Mouse (Mus musculus) midbrain, embryonic 10.5 days (tissue): ENCODE data around the gene Ciao1. TPM values are rescaled to one million over a fixed set of nuclear protein-coding genes. Genes with fewer than 3 reads are reported as not detected.

Experiments used
- DNase-seq: peaks from one replicate; pipeline ENCODE4 v3.0.0-alpha.2; 2017; ENCODE audit warnings: low spot score
- H3K27ac ChIP-seq: fragments of 300-500 bp; sonication (generic); replicated peaks from 2 replicates; pipeline ENCODE4 v1.5.1; 2016; ENCODE audit warnings: mild to moderate bottlenecking
- H3K27me3 ChIP-seq: fragments of 300-500 bp; sonication (generic); 2 replicates; pipeline ENCODE4 v1.6.1; 2016; ENCODE audit warnings: low read depth, mild to moderate bottlenecking; ENCODE audit not compliant: poor library complexity, severe bottlenecking
- H3K36me3 ChIP-seq: fragments of 300-500 bp; sonication (generic); 2 replicates; pipeline ENCODE4 v1.6.1; 2016; ENCODE audit warnings: mild to moderate bottlenecking, moderate library complexity
- H3K4me1 ChIP-seq: fragments of 300-500 bp; sonication (generic); 2 replicates; pipeline ENCODE4 v1.6.1; 2016
- H3K4me3 ChIP-seq: fragments of 300-500 bp; sonication (generic); 2 replicates; pipeline ENCODE4 v1.5.1; 2016; ENCODE audit warnings: mild to moderate bottlenecking, moderate library complexity
- H3K9me3 ChIP-seq: fragments of 300-500 bp; sonication (generic); replicated peaks from 2 replicates; pipeline ENCODE4 v1.6.1; 2016; ENCODE audit warnings: mild to moderate bottlenecking
- WGBS: fragments of 180-500 bp; shearing (Covaris S2); methylation state at CpG from one replicate; pipeline ENCODE4 v1.1.7; 2016; 5-methylcytosine and 5-hydroxymethylcytosine counted together
- polyA plus RNA-seq: library from polyadenylated mRNA; unstranded; fragments of >200 nt; fragmentation: Nextera tagmentation; extraction: Ambion mirVana; gene quantifications from 2 replicates; pipeline ENCODE4 v1.2.1, GENCODE M21; 2016

Ciao1 gene
- polyA plus RNA-seq, 1 experiment from 2014 or later = 46.3 TPM

DNA sequence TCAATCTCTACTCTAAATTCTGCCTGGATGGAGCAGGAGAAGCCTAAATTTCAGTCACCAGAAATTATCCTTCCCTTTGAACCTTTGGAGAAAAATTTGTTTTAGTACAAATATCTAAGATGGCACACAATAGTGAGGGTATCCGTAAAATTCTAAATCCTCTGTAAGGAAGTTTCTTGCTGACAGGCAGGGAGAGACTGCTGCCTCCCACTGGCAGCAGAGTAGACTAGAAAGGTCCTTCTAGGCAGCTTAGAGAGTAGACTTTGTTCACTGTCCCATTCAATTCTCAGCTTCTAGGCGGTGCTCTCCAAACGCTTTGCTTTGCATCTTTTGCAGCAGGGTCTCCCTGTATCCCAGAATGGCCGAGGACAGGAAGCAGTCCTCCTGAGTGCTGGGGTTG is 20.2 kb upstream of the Ciao1 start:
- WGBS = 39% methylated on average over 4 of the region's 4 CpGs
- no peaks in the 10 kb centered on the region for H3K27me3 ChIP-seq
- no peak overlapping the region for H3K4me3 ChIP-seq
- peaks cover 5% of the 10 kb centered on the region for H3K36me3 ChIP-seq
- peaks cover 14% of the 10 kb centered on the region for H3K4me1 ChIP-seq
- H3K27ac ChIP-seq = no peak overlapping the region
- DNase-seq = no peak
- H3K9me3 ChIP-seq = no peaks in the 10 kb centered on the region

DNA sequence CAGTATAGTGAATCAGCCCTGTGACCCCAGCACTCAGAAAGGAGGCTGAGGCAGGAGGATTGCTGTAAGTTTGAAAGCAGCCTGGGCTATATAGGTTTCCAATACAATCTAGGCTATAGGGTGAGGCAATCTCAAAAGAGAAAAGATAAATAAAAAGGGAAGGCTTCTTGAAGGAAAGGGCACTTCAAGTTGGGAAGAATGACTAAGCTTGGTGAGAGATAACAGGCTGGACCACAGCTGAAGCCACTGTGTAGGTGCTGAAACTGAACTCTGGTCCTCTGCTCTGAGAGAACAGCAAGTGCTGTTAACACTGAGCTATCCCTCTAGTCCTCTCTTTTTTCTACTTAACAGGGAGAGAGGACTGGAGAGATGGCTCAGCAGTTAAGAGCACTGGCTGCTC is 14.9 kb upstream of the Ciao1 start:
- no peak for DNase-seq
- H3K4me1 ChIP-seq = no peaks in the 10 kb centered on the region
- H3K9me3 ChIP-seq = no peaks in the 10 kb centered on the region
- peaks cover 27% of the 10 kb centered on the region for H3K36me3 ChIP-seq
- H3K4me3 ChIP-seq = no peak overlapping the region
- H3K27ac ChIP-seq = no peak overlapping the region
- no peaks in the 10 kb centered on the region for H3K27me3 ChIP-seq

DNA sequence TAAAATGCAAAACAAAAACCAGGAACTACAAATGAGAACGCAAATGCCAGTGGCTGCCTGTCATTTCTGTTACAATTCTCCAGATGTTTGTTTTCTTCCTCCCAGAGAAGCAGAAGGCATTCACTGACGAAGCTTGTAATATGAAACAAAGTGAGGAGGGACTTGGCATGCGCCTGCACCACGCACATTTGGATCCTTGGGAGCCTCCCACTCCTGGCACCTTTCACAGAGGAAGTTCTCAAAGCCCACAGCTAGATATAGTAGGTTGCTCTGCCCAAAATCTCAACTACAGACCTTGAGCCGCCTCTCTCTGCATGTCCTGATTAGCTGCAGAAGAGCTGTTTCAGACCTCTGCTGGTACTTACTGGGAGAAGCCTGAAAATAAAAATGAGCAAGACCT is 11.7 kb upstream of the Ciao1 start:
- WGBS = 90% methylated on average over 5 of the region's 5 CpGs
- H3K4me1 ChIP-seq = no peaks in the 10 kb centered on the region
- peaks cover 45% of the 10 kb centered on the region for H3K36me3 ChIP-seq
- no peaks in the 10 kb centered on the region for H3K27me3 ChIP-seq
- no peak overlapping the region for H3K27ac ChIP-seq
- no peak for DNase-seq
- no peak overlapping the region for H3K4me3 ChIP-seq
- H3K9me3 ChIP-seq = no peaks in the 10 kb centered on the region

DNA sequence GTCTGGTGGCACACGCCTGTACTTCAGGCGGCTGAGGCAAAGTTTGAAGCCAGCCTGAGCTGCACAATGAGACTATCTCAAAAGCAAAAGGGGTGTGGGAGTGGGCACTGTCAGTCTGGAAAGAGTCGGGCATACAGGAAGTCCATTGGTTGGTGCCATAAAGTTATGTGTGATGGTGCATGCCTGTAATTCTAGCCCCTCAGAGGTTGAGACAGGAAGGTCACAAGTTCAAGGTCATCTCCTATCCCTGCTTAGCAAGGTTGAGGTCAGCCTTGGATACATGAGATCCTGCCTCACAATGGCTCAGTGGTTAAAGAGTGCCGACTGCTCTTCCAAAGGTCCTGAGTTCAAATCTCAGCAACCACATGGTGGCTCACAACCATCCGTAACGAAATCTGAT is 7.7 kb upstream of the Ciao1 start:
- H3K9me3 ChIP-seq = no peaks in the 10 kb centered on the region
- H3K4me1 ChIP-seq = no peaks in the 10 kb centered on the region
- DNase-seq = no peak
- H3K4me3 ChIP-seq = no peak overlapping the region
- H3K27me3 ChIP-seq = no peaks in the 10 kb centered on the region
- 89% methylated on average over 6 of the region's 6 CpGs for WGBS
- peaks cover 56% of the 10 kb centered on the region for H3K36me3 ChIP-seq
- H3K27ac ChIP-seq = no peak overlapping the region

DNA sequence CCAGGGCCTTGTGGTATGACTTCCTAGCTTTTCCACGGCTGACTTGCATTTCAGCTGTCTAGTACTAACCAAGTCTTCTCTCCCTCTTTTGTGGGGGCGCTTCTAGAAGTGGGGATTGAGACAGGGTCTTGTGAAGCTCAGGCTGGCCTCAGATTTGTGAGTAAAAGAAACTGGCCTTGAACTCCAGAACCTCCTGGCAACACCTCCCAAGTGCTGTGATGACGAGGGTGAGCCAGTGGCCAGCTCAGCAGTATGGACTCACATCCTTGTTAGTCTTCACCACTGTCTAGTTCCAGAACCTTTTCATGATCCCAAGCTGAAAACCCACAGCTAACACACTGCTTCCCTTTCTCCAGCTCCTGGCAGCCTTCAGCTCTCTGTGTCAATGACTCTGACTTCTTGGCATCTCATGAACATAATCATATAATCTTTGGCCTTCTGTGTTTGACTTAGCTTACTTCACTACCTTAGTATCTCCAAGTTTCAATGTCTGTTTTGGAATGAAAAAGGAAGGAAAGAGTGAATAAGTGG is 7.1 kb upstream of the Ciao1 start:
- DNase-seq = no peak
- no peaks in the 10 kb centered on the region for H3K9me3 ChIP-seq
- 84% methylated on average over 3 of the region's 3 CpGs for WGBS
- no peak overlapping the region for H3K27ac ChIP-seq
- peaks cover 52% of the 10 kb centered on the region for H3K36me3 ChIP-seq
- no peak overlapping the region for H3K4me3 ChIP-seq
- H3K4me1 ChIP-seq = no peaks in the 10 kb centered on the region; the same call in 1 of the 2 replicates
- H3K27me3 ChIP-seq = no peaks in the 10 kb centered on the region

DNA sequence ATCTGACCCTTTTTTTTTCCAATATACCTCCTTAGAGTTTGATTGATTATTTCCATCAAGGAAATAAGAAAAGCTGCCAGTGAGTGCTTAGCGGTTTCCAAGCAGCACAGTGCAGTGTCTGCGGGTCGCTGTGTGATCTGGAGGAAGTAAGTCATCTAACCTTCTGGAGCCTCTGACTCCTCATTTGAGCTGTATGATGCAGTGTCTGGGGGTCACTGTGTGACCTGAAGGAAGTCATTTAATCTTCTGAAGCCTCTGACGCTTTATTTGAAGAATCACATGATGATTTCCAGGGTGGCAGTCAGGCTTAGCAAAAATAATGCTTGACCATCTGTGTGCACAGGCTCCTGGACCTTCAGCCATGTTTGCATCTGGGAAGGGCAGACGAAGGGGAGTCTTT is 5.2 kb upstream of the Ciao1 start:
- Histone ChIP-seq H3K9me3 (no peaks in the 10 kb centered on the region), H3K27ac (no peak overlapping the region), H3K27me3 (no peaks in the 10 kb centered on the region), H3K4me3 (no peak overlapping the region), H3K4me1 (peaks cover 15% of the 10 kb centered on the region), H3K36me3 (peaks cover 33% of the 10 kb centered on the region)
- DNase-seq = no peak
- WGBS = 85% methylated on average over 5 of the region's 5 CpGs

DNA sequence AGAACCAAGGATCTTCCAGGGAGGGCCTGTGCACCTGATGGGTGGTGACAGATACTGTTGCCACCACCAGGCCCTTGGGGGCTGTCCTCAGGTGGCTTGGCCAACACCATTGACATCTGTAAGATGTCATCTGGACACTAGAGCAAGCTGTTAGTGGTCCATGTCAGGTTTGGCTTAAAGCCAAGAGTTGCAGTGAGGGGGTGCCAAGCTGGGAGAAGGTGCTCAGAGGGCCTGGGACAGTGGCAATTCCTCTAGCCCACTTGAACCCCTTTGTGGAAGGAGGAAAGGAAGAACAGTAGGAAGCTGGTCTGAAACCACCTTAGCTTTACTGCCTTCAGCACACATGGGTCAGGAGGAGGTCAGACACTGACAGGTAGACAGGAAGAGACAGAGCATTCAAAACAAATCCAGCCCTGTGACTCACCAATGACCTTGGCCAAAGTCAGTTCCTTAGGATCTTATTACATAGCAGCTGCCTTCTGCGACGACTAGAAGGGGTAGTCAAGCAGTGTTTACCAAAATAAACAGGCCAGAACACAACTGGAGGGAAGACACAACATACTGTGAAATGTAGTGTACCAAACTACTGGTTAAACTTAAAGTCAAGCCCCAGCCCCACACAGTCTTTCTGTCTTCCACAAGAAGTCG is 4.4 kb upstream of the Ciao1 start:
- H3K27ac ChIP-seq = no peak overlapping the region
- peaks cover 25% of the 10 kb centered on the region for H3K36me3 ChIP-seq
- no peaks in the 10 kb centered on the region for H3K27me3 ChIP-seq
- 81% methylated on average over 3 of the region's 3 CpGs for WGBS
- no peak overlapping the region for H3K4me3 ChIP-seq
- no peak for DNase-seq
- H3K4me1 ChIP-seq = peaks cover 18% of the 10 kb centered on the region
- no peaks in the 10 kb centered on the region for H3K9me3 ChIP-seq

DNA sequence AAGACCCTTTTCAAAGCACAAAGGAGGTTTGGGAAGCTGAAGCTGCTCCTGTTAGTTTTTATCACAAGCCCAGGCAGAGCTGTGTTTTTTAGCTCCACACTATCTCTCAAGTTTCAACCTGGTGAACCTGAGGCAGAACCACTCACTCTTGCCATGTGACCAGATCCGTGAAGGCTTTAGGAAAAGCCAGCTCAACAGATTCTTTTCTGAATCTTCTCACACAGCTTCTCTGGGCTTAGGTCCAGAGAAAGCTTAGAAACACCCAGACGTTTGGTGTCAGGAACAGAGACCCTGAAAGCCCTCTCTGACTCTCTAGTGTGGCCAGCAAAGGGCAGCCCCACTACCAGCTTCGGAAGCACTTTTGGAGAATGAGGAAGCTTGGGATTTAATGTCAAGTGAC is 3.8 kb upstream of the Ciao1 start:
- H3K27me3 ChIP-seq = no peaks in the 10 kb centered on the region
- H3K4me1 ChIP-seq = peaks cover 23% of the 10 kb centered on the region
- no peaks in the 10 kb centered on the region for H3K9me3 ChIP-seq
- WGBS = 88% methylated on average over 3 of the region's 3 CpGs
- peaks cover 20% of the 10 kb centered on the region for H3K36me3 ChIP-seq
- DNase-seq = no peak
- no peak overlapping the region for H3K4me3 ChIP-seq
- no peak overlapping the region for H3K27ac ChIP-seq

DNA sequence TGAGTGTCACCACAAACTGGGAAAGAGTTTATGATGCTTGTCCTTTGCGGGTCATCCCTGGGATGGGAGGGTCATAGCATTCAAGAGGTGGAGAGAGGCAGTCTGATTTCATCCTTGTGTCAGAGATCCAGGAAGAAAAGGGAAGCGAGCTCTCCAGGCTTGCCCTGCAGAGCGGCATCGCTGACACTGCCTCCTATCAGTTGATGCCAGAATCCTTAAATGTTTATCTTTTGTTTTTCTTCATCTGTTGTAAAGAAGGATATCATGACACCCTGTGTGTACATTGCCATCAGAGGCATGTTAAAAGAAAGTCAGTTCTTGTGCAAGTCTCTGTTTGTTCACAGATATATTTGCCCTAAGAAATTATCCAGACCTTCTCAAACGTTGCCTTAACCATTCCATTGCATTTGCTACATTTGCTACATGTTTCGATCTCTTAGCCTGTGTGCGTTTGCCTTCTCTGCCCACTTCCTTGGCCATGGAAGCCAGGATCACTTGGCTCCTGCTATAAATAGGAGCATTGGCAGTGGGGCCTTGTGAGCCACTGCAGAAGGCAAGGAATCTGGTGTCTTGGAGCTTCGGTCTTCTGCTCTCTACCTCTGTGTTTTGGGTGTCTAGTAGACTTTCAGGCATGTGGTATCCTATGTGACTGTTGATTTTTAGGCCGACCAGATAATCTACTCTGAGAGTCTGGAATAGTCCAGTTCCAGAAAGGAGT is 2.8 kb upstream of the Ciao1 start:
- Histone ChIP-seq H3K27me3 (no peaks in the 10 kb centered on the region), H3K27ac (no peak overlapping the region), H3K36me3 (peaks cover 21% of the 10 kb centered on the region), H3K4me1 (peaks cover 27% of the 10 kb centered on the region), H3K9me3 (no peaks in the 10 kb centered on the region), H3K4me3 (no peak overlapping the region)
- WGBS = 94% methylated on average over 9 of the region's 9 CpGs
- no peak for DNase-seq

DNA sequence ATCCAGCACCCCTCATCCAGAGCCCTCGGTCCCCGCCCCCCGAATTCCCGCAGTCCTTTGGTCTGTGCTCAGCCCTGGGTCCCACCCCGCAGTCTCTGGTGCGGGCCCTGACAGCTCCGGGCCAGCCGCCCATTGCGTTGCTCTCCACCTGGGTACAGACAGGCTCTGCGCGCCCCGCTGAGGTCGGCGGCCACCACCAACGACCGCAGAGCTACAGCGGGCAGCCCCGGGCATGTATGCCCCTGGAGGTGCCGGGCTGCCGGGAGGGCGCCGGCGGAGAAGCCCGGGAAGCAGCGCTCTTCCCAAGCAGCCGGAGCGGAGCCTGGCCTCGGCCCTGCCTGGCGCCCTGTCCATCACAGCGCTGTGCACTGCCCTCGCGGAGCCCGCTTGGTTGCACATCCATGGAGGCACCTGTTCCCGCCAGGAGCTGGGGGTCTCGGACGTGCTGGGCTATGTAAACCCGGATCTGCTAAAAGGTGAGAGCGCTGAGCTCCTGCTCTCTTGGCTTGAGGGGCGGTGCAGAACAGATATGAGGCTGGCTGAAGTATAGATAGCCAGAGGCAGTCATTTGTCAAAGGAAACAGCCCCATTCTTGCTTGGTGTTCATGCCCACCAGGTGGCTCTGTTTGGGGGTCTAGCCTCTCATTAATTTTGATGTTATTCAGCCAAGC is 853 bp upstream of the Ciao1 start:
- Histone ChIP-seq H3K4me3 (peak overlapping the region; percentile 98), H3K9me3 (no peaks in the 10 kb centered on the region), H3K36me3 (peaks cover 41% of the 10 kb centered on the region), H3K27ac (peak overlapping the region; percentile 85), H3K4me1 (peaks cover 27% of the 10 kb centered on the region), H3K27me3 (no peaks in the 10 kb centered on the region)
- peak; percentile 51 for DNase-seq
- WGBS = under 1% methylated on average over 39 of the region's 39 CpGs

DNA sequence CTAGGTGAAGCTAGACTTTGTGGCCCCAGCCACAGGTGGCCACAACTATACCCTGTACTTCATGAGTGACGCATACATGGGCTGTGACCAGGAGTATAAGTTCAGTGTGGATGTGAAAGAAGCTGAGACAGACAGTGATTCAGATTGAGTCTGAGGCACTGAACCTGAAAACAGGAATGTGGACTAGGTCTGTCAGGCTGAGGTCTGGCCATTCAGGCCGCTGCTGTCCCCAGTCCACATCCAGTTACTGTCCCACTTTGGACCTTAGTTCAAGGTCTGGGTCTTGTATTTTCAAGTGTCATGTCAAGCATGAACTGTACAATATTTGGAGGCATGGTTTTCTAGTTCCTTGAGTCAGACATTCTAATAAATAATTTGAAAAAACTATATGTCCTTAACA is 7.6 kb downstream of the Ciao1 start:
- Histone ChIP-seq H3K4me1 (no peaks in the 10 kb centered on the region), H3K9me3 (no peaks in the 10 kb centered on the region), H3K27ac (no peak overlapping the region), H3K27me3 (no peaks in the 10 kb centered on the region), H3K4me3 (no peak overlapping the region), H3K36me3 (peaks cover 100% of the 10 kb centered on the region)
- no peak for DNase-seq
- 96% methylated on average over 2 of the region's 2 CpGs for WGBS

DNA sequence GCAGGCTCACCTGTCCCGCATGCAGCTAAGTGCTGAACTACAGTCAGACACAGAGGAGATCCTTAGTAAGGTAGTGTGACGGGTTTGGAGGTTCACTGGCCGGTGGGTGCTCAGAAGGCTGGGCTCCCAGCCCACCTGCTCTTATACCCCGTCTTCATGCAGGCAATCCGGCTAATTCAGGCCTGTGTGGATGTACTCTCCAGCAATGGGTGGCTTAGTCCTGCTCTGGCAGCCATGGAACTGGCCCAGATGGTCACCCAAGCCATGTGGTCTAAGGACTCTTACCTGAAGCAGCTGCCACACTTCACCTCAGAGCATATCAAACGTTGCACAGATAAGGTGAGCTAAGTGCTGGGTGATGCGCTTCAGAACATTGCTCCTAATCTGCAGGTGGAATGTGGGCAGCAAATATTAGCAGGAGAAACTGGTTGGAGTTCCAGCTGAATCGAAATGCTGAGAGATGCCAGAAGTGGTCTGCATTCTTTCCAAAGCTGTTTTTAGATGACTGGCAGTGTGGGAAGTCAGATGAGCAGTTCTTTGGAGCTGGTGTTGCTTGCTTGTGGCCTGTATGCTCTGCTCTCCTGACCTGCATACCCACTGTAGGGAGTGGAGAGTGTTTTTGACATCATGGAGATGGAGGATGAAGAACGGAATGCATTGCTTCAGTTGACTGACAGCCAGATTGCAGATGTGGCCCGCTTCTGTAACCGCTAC is 9.6 kb downstream of the Ciao1 start:
- H3K4me1 ChIP-seq = no peaks in the 10 kb centered on the region
- no peak overlapping the region for H3K4me3 ChIP-seq
- H3K27ac ChIP-seq = no peak overlapping the region
- WGBS = 95% methylated on average over 11 of the region's 11 CpGs
- H3K36me3 ChIP-seq = peaks cover 100% of the 10 kb centered on the region
- no peaks in the 10 kb centered on the region for H3K27me3 ChIP-seq
- no peak for DNase-seq
- H3K9me3 ChIP-seq = no peaks in the 10 kb centered on the region
